Mouse (Mus musculus): ENCODE results near the gene Abhd6.

Gene Abhd6

DNA sequence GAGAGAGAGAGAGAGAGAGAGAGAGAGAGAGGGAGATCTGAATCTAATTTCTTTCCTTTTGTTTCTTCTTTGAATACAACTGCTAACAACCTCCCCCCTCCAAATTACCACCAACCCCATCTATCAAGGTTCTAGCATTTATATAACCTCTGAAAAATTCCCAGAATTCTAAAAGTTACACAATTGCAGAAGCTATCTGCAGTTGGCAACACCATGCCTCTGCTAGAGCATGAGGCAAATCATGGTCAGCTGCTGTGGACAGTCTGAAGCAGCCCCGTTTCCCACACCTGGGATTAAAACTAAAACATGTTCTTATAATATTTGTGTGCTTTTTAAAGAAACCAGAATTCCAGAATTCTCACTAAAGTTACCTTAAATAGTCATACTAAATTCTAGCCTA lies 27.1 kb downstream of the Abhd6 start:
- DNase-seq (ENCODE audit: low read depth, low spot score): no peak

- DNase-seq (ENCODE audit: low read depth, low spot score): no peak
Measured at GRCm38 (mm10) chr14:8030535-8030934, 27.8 kb downstream of the Abhd6 start.

GRCm38 (mm10) chr14:8032087-8032944 lies 29.6 kb downstream of the Abhd6 start:
- no peak for DNase-seq (ENCODE audit: low read depth, low spot score)

DNA sequence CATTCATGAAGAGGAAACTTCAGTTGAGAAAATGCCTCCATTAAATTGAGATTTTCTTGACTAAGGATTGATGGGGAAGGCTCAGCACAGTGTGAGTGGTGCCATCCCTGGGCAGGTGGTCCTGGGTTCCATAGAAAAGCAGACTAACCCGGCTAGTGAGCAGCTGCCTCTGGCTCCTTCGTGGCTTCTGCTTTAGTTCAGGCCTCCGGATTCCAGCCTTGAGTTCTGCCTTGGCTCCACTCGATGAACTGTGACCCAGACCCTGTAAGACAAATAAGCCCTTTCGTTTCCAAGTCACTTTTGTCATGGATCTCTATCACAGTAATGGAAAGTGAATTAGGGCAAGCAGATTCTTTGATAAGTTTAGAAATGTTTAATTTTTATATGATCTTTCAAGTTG lies 31.9 kb downstream of the Abhd6 start:
- no peak for DNase-seq (ENCODE audit: low read depth, low spot score)

DNA sequence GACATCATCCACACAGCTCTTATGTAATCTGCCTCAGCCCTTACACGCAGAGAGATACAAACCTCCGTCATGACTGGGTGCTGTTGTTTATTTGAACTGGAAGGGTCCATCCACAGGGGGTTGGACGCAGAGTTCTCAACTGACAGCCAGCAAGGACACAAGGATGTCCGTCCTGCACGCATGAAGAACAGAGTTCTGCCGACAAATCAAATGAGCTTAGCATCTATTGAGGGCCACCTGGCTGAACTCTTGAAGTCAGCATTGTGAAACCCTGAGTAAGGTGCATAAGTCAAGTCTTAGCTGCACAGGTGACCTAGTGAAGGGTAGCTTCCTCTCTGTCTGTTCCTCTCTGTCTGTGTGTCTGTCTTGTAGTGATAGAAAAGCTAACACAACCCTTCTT lies 33.2 kb downstream of the Abhd6 start:
- DNase-seq (ENCODE audit: low read depth, low spot score): no peak

- DNase-seq (ENCODE audit: low read depth, low spot score): no peak
Measured at GRCm38 (mm10) chr14:8036406-8036805, 33.7 kb downstream of the Abhd6 start.

- DNase-seq (ENCODE audit: low read depth, low spot score): no peak
Measured at GRCm38 (mm10) chr14:8038150-8038549, 35.4 kb downstream of the Abhd6 start.

DNA sequence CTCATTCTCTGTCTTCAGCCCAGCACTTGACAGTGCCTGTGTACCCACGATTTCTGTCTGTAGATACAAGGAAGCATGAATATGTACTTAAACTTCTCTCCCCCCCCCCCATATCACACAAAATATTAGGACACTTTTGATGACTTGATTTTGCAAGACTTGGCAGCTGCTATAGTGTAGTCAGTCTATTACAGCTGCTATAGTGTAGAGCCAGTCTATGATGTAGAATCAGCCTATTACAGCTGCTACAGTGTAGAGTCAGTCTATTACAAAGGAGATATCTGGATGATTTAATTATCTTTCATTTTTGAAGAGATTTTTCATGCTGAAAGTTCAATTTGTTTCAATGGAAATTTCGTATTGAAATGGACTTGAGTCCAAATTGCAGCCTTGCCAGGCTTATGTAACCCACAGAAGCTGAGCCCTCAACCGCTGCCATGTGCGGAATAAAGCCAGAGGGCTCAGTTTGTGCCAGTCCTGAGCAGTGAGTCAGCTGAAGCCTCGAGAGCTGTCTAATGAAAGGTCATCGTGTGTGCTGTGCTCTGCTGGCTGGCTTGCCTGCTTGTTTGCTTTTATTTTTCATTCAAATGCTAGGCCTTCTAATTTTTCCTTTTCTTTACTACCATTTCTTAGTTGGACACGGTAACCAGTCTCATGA lies 36.2 kb downstream of the Abhd6 start:
- no peak for DNase-seq (ENCODE audit: low read depth, low spot score)

DNA sequence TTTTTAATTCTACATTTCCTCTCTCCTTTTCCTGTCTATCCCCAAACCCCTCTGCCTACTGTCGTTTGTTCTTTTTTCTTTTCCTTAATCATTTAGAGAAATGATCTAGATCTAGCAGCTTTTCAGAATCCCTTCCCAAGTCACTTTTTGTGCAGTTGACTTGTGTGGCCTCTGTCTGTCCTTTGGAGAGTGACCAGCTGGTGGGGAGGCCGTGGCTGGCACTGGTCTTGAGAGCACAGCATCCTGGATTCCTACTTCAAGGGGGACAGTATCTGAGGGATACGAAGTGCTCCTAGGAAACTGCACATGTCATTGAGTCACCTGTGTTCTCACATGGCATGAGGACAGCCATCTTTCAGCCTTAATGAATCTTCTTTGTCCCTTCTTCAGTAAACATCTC lies 37.5 kb downstream of the Abhd6 start:
- DNase-seq (ENCODE audit: low read depth, low spot score): no peak

DNA sequence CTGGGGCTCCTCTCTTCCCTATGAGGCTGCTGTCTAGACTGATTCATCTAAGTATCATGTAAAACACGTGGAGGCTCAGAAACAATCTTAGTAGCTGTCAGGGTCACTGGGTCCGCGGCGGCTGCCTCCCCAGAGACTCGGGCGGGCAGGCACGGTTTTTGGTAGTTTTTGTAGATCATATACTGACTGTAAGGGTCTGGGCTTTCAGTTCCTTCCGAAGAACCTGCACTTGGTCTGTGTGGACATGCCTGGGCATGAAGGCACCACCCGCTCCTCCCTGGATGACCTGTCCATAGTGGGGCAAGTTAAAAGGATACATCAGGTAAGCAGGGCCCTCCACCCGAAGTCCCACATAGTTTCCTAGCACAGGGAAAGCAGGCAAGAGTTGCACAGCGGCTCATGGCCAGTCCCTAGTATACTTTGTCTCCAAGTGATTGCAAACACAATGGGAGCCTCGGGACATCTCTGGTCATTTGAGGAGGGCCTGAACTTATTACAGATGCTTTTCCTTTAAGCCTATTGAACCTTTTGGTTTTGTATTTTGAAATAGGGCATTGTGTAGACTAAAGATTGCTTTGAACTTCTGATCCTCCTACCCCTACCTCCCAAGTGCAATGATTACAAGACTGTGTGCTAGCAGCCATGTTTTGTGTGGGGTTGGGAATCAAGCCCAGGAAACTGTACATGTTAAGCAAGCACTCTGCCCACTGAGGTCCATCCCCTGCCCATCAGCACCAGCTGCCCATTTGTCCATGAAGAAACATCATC lies 38.4 kb downstream of the Abhd6 start:
- no peak for DNase-seq (ENCODE audit: low read depth, low spot score)

- no peak for DNase-seq (ENCODE audit: low read depth, low spot score)
Measured at GRCm38 (mm10) chr14:8042120-8042519, 39.4 kb downstream of the Abhd6 start.

- DNase-seq (ENCODE audit: low read depth, low spot score): no peak
Measured at GRCm38 (mm10) chr14:8042577-8042976, 39.9 kb downstream of the Abhd6 start.

- peak; percentile 49 for DNase-seq (ENCODE audit: low read depth, low spot score)
Measured at GRCm38 (mm10) chr14:8044330-8044729, 41.6 kb downstream of the Abhd6 start.

DNA sequence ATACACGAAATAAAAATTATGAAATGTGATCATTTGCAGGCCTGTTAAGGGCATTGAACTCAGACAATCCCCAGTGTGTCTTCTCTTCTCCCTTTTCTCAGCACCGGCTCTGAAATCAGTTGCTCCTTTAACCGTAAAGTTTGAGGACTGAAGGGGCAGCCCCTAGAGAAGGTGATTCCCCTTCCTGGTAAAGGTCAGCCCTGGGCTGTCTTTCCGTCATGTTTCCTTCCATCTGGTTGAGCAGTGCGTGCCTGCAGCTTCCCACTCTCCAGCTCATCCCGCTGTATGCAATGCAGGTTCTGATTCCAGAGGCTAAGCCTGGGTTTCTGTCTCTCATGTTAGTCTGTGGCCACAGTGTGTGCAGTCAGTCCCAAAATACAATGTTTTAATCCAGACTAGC lies 42.1 kb downstream of the Abhd6 start:
- no peak for DNase-seq (ENCODE audit: low read depth, low spot score)

GRCm38 (mm10) chr14:8045187-8045846 lies 42.6 kb downstream of the Abhd6 start:
- no peak for DNase-seq (ENCODE audit: low read depth, low spot score)

GRCm38 (mm10) chr14:8046839-8047238 lies 44.1 kb downstream of the Abhd6 start:
- DNase-seq (ENCODE audit: low read depth, low spot score): no peak

GRCm38 (mm10) chr14:8049334-8049733 lies 46.6 kb downstream of the Abhd6 start:
- DNase-seq (ENCODE audit: low read depth, low spot score): no peak

DNA sequence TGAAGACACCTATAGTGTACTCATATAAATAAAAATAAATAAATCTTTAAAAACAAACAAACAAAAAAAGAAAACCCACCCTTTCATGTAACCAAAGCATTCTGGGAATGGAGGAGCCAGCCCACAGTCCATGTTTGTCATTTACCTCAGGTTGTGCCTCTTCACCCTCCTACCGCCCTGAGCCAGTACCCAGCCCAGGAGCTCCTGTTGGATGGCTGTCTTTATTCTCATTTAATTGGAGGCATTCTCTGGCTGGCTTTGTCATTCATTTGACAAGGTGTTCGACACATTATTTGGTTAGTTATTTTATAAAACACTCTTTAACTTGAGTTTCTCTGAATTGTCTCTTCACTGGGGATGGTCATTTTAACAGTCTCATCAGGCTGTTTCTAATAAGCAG lies 49.2 kb downstream of the Abhd6 start:
- DNase-seq (ENCODE audit: low read depth, low spot score): no peak

GRCm38 (mm10) chr14:8052661-8053060 lies 50.0 kb downstream of the Abhd6 start:
- no peak for DNase-seq (ENCODE audit: low read depth, low spot score)

- no peak for DNase-seq (ENCODE audit: low read depth, low spot score)
Measured at GRCm38 (mm10) chr14:8054310-8055102, 51.8 kb downstream of the Abhd6 start.

- no peak for DNase-seq (ENCODE audit: low read depth, low spot score)
Measured at GRCm38 (mm10) chr14:8056076-8056475, 53.4 kb downstream of the Abhd6 start.
